Mouse (Mus musculus): ENCODE data around the gene Car15.

Gene Car15

DNA sequence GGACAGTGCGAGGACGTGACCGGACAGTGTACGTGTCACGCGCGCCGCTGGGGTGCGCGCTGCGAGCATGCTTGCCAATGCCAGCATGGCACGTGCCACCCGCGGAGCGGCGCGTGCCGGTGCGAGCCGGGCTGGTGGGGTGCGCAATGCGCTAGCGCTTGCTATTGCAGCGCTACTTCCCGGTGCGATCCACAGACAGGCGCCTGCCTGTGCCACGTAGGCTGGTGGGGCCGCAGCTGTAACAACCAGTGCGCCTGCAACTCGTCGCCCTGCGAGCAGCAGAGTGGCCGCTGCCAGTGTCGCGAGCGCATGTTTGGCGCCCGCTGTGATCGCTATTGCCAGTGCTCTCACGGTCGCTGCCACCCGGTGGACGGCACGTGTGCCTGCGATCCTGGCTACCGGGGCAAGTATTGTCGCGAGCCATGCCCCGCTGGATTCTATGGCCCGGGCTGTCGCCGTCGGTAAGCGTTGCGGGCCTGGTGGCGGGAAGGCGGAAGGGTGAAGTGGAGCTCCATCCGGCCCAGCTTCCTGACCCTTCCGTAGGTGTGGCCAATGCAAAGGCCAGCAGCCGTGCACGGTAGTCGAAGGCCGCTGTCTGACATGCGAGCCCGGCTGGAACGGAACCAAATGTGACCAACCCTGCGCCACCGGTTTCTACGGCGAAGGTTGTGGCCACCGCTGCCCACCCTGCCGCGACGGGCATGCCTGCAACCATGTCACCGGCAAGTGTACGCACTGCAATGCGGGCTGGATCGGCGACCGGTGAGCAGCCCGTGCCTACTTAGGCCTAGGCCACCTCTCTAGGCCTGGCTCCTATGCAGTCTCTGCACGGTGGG, 35.1 kb downstream of the Car15 start:
- in situ Hi-C loops (cut with MboI, MseI): no loop called here

DNA sequence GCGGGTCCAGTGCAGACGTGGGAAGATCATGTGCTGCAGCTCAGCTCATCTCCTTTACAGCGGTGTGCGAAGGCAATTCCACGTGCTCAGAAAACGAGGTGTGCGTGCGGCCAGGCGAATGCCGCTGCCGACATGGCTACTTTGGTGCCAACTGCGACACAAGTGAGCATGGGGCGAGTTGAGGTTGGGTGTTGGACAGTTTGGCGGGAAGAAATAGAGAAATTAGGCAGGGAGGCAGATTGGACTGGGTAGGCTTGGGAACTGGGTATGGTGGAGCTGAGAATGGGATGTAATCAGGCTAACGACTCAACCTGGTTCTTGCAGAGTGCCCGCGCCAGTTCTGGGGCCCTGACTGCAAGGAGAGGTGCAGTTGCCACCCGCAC, 35.7 kb downstream of the Car15 start:
- in situ Hi-C loops (cut with MboI, MseI): no loop called here

DNA sequence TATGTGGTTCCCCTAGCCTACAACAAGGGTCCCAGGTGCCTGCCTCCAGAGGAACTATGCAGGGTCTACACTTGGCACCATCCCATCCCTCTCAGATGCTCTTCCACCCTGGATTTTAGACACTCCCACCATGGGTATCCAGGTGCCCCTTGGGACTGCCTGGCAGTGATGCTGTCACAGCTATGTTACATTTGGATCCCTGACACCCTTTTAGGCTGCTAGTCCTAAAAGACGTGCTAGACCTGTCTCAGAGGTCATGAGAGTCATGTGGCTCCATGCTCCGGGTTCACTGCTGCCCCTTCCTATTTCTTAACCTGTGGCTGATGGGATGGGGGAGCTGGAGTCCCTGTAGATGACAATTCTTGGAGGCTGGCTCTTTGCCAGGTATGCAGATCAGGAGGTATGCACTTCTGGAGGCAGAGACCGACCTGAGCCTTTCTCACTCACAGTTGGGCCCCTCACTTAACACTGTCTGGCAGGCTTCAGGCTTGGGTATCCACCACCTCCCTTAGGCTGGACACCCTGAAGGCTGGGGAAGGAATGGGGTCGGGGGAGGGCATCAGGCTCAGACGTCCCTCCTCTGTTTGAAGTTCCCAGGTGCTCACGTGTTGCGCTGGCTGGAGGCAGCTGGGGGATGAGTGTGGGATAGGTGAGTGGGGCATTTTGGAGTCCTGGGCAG, 36.2 kb downstream of the Car15 start:
- in situ Hi-C loops (cut with MboI, MseI): no loop called here

DNA sequence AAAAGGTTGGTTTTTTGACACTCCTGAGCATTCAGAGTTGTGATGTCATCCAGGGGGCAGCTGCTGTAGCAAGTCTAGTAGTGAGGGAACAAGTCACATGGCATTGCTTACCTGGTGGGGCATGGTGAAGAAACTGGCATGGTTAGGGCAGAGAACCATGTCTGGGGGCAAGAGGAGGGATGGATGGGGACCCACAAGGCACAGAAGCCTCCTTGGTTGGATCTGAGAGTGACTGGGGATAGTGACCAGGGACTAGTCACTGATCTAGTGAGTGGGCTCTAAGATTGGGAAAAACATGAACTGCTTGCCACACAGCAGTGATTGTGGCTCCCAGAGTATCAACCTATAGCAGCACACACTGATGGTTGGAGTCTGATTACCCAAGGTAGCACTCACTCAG, 38.6 kb downstream of the Car15 start:
- in situ Hi-C loops (cut with MboI, MseI): no loop called here

DNA sequence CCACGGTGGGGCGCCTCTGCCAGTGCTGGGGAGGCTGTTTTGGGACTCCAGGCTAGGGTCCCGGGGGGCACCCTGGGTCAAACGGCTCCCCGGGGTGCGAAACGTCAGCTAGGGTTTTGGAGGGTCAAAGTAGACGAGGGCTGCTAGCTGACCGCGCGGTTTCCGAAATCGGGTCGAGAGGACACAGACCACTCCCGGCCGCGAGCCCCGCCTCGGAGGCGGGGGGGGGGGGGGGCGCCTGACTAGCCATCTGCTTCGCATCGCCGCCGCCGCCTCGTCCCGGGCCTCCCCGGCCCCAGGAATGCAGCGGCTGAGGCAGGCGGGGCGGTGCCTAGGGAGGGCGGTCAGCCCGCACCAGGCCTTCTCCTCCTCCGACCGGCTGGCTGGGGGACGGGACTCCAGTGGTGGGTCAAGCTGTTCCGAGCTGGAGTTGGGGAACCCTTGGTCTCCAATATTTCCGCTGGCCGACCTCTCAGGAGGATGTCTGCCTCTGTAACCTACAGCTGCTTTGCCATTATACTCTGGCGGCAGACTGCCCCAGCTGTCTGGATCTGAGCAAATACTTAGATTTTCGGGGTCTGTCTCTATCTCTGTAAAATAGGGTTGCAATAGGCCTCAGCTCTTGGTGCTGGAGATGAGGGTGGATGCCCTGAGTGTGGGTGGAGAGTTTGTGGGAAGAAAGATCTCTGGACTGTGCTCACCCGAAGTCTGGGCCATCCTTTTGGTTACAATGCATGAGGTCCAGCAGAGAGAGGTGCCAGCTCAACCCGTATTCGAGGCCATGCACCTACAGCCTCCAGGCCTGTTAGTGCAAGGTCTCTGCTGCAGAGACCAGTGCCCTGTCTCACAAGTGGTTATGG, 39.6 kb downstream of the Car15 start:
- in situ Hi-C loops (cut with MboI, MseI): no loop called here

DNA sequence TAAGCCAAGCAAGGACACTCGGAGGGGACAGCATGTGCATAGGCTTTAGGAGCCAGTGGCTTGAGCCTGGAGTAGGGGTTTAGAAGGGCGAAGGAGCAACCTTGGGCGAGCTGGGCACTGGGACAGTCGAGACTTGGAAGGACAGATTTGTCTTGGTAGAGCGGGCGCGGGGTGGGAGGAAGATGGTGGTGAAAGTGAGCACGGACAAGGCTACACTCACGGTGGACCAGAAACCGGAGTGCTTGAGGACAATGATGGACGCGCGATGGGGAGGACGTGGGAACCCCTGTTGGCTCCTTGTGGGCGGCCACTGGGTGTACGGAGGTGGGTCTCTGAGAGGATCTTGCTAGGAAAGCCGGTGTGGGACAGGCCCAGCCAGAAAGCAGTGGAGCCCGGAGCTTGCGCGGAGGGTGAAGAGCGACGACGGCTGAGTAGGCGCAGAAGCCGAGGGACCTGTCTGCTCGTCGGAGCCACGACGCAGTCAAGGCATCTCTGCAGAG, 40.3 kb downstream of the Car15 start:
- in situ Hi-C loops (cut with MboI, MseI): no loop called here

DNA sequence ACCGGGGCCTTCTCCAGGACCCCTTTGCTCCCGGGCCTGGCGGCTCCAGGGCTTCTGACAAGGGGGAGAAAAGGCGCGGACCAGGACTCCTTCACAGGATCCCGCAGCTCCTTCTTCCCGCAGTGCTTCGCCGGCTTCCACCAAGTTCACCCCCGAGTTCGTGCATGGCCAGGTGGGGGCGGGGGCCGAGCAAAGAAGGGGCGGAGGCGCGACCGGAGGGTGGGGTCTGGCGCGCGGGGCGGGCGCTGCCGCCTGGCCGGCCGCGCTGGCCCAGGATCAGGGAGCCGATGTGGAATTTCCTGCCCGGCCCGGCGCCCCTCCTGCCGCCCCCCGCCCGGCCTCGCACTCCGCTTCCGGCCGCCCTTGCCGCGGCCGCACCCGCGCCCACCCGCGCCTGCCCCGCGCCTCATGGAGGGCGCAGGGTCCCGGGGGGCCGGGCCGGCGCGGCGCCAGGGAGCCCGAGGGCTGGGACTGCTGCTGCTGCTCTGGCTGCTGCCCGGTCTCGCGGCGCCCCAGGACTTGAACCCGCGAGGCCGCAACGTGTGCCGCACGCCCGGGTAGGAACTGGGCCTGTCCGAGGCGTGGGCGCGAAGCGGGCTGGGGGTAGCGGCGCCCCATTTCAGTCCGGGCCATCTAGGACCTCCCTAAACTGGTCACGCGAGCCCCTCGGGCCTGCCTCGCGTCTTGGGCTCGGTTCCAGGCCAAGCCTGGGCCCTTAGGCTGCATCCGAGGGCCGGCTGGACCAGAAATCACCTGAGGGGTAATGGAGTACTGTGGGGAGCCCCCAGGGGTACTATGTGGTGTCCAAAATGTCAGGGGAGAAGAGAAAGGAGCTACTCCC, 41.0 kb downstream of the Car15 start, which contains the start of gene Scarf2:
Gene Scarf2 (plus strand): TSS at position 312 of the 841 bp plus-strand sequence.
- in situ Hi-C loops (cut with MboI, MseI): no loop called here

DNA sequence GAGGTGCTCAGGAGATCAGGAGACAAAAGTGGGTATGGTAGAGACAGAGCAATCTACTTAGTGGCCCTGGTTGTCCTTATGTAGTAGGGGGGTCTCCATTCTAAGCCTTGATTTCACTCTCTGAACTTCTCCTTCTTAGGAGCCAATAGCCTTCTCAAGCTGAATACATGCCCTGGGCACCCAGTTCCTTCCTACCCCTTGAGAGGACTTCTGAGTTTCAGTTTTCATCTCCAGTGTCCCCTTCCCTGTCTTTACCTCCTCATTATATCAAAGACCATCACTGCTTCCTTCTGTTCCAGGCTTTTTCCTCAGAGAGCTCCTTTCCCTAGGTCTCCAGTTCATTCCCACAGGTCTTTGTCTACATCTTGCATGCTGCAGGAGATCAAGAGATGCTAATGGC, 41.6 kb downstream of the Car15 start:
- in situ Hi-C loops (cut with MboI, MseI): no loop called here

DNA sequence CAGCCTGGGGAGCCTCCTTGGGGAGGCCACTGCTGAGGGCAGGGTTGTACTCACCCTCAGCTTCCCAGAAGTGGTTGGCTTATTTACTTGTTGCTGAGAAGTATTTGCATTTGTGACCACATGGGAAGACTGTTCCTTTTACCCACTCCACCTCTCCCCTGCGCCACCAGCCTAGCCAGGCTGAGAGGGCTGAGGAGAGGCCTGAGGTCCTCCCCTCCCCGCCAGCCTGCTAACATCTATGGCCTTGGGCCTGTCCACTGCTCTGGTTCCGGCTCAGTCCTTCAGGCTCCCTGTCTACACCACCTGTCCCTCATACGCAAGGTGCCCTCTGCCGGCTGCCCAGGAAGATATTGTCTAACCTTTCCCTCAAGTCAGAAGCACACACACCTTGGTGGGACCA, 42.5 kb downstream of the Car15 start:
- in situ Hi-C loops (cut with MboI, MseI): no loop called here

DNA sequence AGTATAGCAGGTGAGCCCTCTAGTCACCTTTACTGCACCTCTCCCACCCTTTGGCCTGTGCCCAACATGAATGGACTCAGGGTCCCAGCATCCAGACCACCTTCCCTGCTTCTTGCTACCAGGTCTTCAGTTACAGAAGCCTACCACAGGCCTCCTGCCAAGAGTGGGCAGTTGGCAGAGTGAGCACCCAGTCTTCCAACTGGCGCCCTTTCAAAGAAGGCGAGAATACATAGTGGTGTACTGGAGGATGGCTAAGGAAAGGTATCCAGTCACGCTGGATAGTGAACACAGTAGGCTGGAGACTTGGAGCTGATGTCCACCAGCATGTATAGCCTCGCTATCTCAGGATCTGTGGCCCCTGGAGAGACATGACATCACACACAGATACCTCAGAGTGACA, 44.1 kb downstream of the Car15 start:
- in situ Hi-C loops (cut with MboI, MseI): no loop called here

DNA sequence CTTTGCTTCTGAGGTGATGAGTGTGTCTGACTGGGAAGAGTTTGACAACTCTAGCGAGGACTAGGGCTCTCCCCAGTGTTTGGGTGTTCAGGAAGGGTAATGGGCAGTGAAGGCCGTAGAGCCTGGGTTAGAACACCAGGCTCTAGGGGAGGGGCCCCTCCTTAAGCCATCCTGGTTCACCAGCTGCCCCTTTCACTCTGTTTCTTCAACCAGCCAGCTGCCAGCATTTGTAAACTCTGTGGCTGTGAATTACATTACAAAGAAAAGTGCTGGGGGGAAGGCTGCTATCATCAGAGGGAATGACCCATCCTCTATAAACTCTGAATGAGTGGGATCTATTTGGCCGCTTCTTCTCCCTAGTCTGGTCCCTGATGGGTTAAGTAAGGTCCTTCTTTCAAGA, 45.4 kb downstream of the Car15 start:
- in situ Hi-C loops (cut with MboI, MseI): no loop called here

DNA sequence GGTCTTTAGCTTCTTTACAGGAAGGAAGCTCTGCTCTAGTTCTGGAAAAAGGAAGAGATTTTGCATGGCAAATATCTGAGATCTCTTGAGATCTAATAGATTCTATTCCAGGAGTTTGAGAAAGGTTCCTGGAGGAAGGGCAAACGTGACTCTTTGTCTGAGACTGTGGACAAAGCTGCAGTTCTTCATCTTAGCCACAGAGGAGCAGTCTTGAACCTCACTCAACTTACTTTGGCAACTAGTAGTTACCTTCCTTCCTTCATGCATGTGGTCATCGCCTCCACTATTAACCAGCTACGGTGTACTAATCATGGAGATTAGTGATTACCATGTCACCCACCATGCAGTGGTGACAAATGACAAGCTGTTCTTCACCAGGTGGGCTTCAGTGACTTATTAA, 52.8 kb downstream of the Car15 start:
- in situ Hi-C loops (cut with MboI, MseI): no loop called here
